Mouse (Mus musculus) MEL (cell line): ENCODE measurements around the gene Vwa3b. TPM values are rescaled to one million over a fixed set of nuclear protein-coding genes. Genes with fewer than 3 reads are reported as not detected.

Experiments used
- DNase-seq: peaks from one replicate; pipeline ENCODE4 v3.0.0; 2011; ENCODE audit warnings: low read depth, low spot score
- H3K27ac ChIP-seq: 2 replicates; pipeline ENCODE4 v1.5.1; 2012; ENCODE audit warnings: low read depth, mild to moderate bottlenecking, control low read depth, low read length, moderate library complexity; ENCODE audit not compliant: control insufficient read depth
- H3K27me3 ChIP-seq, 2 experiments: fragments of 150-350 bp in 1 of 2; sonication (generic) in 1 of 2; 2 replicates each; pipeline ENCODE4 v1.6.1; 2012; ENCODE audit warnings: low read length in 2 of 2, mild to moderate bottlenecking in 2 of 2, improper control_type of control experiment in 1 of 2, moderate library complexity in 1 of 2; ENCODE audit not compliant: insufficient read depth in 2 of 2, control insufficient read depth in 1 of 2
- H3K36me3 ChIP-seq, 2 experiments: 2 replicates each; pipeline ENCODE4 v1.6.1; 2012 to 2014; ENCODE audit warnings: low read length in 2 of 2, improper control_type of control experiment in 1 of 2, inconsistent platforms in 1 of 2, mild to moderate bottlenecking in 1 of 2; ENCODE audit not compliant: insufficient read depth in 2 of 2, control insufficient read depth in 1 of 2
- H3K4me1 ChIP-seq, 2 experiments: fragments of 150-350 bp in 1 of 2; sonication (generic) in 1 of 2; 2 replicates each; pipeline ENCODE4 v1.6.1; 2012; ENCODE audit warnings: low read length in 2 of 2, improper control_type of control experiment in 1 of 2, mild to moderate bottlenecking in 1 of 2; ENCODE audit not compliant: insufficient read depth in 2 of 2, control insufficient read depth in 1 of 2
- H3K4me3 ChIP-seq, 2 experiments: fragments of 150-350 bp in 1 of 2; sonication (generic) in 1 of 2; 2 replicates each; pipeline ENCODE4 v1.5.1; 2012; ENCODE audit warnings: low read depth in 2 of 2, low read length in 2 of 2, mild to moderate bottlenecking in 2 of 2, moderate library complexity in 2 of 2, control low read depth in 1 of 2, improper control_type of control experiment in 1 of 2; ENCODE audit not compliant: control insufficient read depth in 1 of 2, insufficient read depth in 1 of 2
- H3K79me2 ChIP-seq: 2 replicates; pipeline ENCODE4 v1.6.1; 2012; ENCODE audit warnings: mild to moderate bottlenecking, low read length, moderate library complexity; ENCODE audit not compliant: control insufficient read depth, poor library complexity, insufficient read depth
- H3K9ac ChIP-seq: 2 replicates; pipeline ENCODE4 v1.6.1; 2012; ENCODE audit warnings: low read depth, mild to moderate bottlenecking, control low read depth, low read length, moderate library complexity; ENCODE audit not compliant: control insufficient read depth, poor library complexity, severe bottlenecking
- H3K9me3 ChIP-seq: fragments of 150-350 bp; sonication (generic); replicated peaks from 2 replicates; pipeline ENCODE4 v1.6.1; 2012; ENCODE audit warnings: mild to moderate bottlenecking, low read length, improper control_type of control experiment, moderate library complexity; ENCODE audit not compliant: insufficient read depth
- BHLHE40 ChIP-seq: IDR thresholded peaks from 2 replicates; pipeline ENCODE4 v1.6.1; 2012; ENCODE audit warnings: low read depth, mild to moderate bottlenecking, inconsistent platforms, low read length, improper control_type of control experiment, borderline replicate concordance
- CHD2 ChIP-seq: IDR thresholded peaks from 2 replicates; pipeline ENCODE4 v1.6.1; 2011; ENCODE audit warnings: low read length, improper control_type of control experiment
- ELF1 ChIP-seq: IDR thresholded peaks from 2 replicates; pipeline ENCODE4 v1.6.1; 2014; ENCODE audit warnings: low read depth, mild to moderate bottlenecking, inconsistent platforms, low read length, improper control_type of control experiment, moderate library complexity
- ETS1 ChIP-seq: IDR thresholded peaks from 2 replicates; pipeline ENCODE4 v1.6.1; 2012; ENCODE audit warnings: low read depth, mild to moderate bottlenecking, inconsistent platforms, low read length, improper control_type of control experiment, moderate library complexity
- GABPA ChIP-seq: IDR thresholded peaks from 2 replicates; pipeline ENCODE4 v1.6.1; 2012; ENCODE audit warnings: low read depth, mild to moderate bottlenecking, inconsistent platforms, low read length, improper control_type of control experiment, moderate library complexity
- HCFC1 ChIP-seq: IDR thresholded peaks from 2 replicates; pipeline ENCODE4 v1.6.1; 2012; ENCODE audit warnings: low read depth, mild to moderate bottlenecking, inconsistent platforms, low read length, improper control_type of control experiment, moderate library complexity
- JUND ChIP-seq: IDR thresholded peaks from 2 replicates; pipeline ENCODE4 v1.6.1; 2011; ENCODE audit warnings: low read depth, mild to moderate bottlenecking, improper control_type of control experiment, low read length
- MAFK ChIP-seq: IDR thresholded peaks from 2 replicates; pipeline ENCODE4 v1.6.1; 2011; ENCODE audit warnings: low read depth, mild to moderate bottlenecking, low read length, improper control_type of control experiment, borderline replicate concordance
- MEF2A ChIP-seq: IDR thresholded peaks from 2 replicates; pipeline ENCODE4 v1.6.1; 2014; ENCODE audit warnings: low read depth, mild to moderate bottlenecking, inconsistent platforms, low read length, improper control_type of control experiment; ENCODE audit not compliant: poor library complexity, insufficient replicate concordance, severe bottlenecking; ENCODE audit errors: extremely low read depth
- MXI1 ChIP-seq: IDR thresholded peaks from 2 replicates; pipeline ENCODE4 v1.6.1; 2011; ENCODE audit warnings: mild to moderate bottlenecking, low read depth, low read length, improper control_type of control experiment
- MYB ChIP-seq: IDR thresholded peaks from 2 replicates; pipeline ENCODE4 v1.6.1; 2011; ENCODE audit warnings: mild to moderate bottlenecking, low read depth, low read length, improper control_type of control experiment
- MYC ChIP-seq: IDR thresholded peaks from 2 replicates; pipeline ENCODE4 v1.6.1; 2011; ENCODE audit warnings: low read depth, mild to moderate bottlenecking, low read length, improper control_type of control experiment, moderate library complexity
- NELFE ChIP-seq: IDR thresholded peaks from 2 replicates; pipeline ENCODE4 v1.6.1; 2011; ENCODE audit warnings: low read depth, low read length, improper control_type of control experiment
- POLR2AphosphoS2 ChIP-seq: IDR thresholded peaks from 2 replicates; pipeline ENCODE4 v1.6.1; 2011; ENCODE audit warnings: low read length, improper control_type of control experiment
- POLR2AphosphoS5 ChIP-seq: IDR thresholded peaks from 2 replicates; pipeline ENCODE4 v1.6.1; 2012; ENCODE audit warnings: low read depth, borderline replicate concordance, mild to moderate bottlenecking, inconsistent platforms, low read length, moderate library complexity, mixed read lengths
- RAD21 ChIP-seq: IDR thresholded peaks from 2 replicates; pipeline ENCODE4 v1.6.1; 2011; ENCODE audit warnings: mild to moderate bottlenecking, low read depth, low read length, improper control_type of control experiment
- RCOR1 ChIP-seq: IDR thresholded peaks from 2 replicates; pipeline ENCODE4 v1.6.1; 2012; ENCODE audit warnings: low read depth, mild to moderate bottlenecking, inconsistent platforms, low read length, improper control_type of control experiment
- TAL1 ChIP-seq: IDR thresholded peaks from 2 replicates; pipeline ENCODE4 v1.6.1; 2012; ENCODE audit warnings: mild to moderate bottlenecking, inconsistent platforms, low read length, moderate library complexity, mixed read lengths
- TBP ChIP-seq: IDR thresholded peaks from 2 replicates; pipeline ENCODE4 v1.8.0; 2011; ENCODE audit warnings: low read depth, low read length, improper control_type of control experiment
- TCF12 ChIP-seq: IDR thresholded peaks from 2 replicates; pipeline ENCODE4 v1.6.1; 2014; ENCODE audit warnings: low read depth, mild to moderate bottlenecking, inconsistent platforms, low read length, improper control_type of control experiment, moderate library complexity
- UBTF ChIP-seq: IDR thresholded peaks from 2 replicates; pipeline ENCODE4 v1.6.1; 2012; ENCODE audit warnings: low read depth, mild to moderate bottlenecking, inconsistent platforms, low read length, improper control_type of control experiment, moderate library complexity, borderline replicate concordance; ENCODE audit not compliant: insufficient read depth
- USF1 ChIP-seq: IDR thresholded peaks from 2 replicates; pipeline ENCODE4 v1.6.1; 2014; ENCODE audit warnings: low read depth, mild to moderate bottlenecking, inconsistent platforms, low read length, improper control_type of control experiment, moderate library complexity
- USF2 ChIP-seq, 2 experiments: IDR thresholded peaks; 2 replicates each; pipeline ENCODE4 v1.6.1; 2011 to 2012; ENCODE audit warnings: improper control_type of control experiment in 2 of 2, low read length in 2 of 2, borderline replicate concordance in 1 of 2, inconsistent platforms in 1 of 2, low read depth in 1 of 2, mild to moderate bottlenecking in 1 of 2; ENCODE audit not compliant: insufficient read depth in 1 of 2
- ZMIZ1 ChIP-seq: IDR thresholded peaks from 2 replicates; pipeline ENCODE4 v1.6.1; 2012; ENCODE audit warnings: low read depth, mild to moderate bottlenecking, inconsistent platforms, low read length, improper control_type of control experiment, moderate library complexity
- ZNF384 ChIP-seq: IDR thresholded peaks from 2 replicates; pipeline ENCODE4 v1.6.1; 2012; ENCODE audit warnings: low read depth, mild to moderate bottlenecking, inconsistent platforms, low read length, improper control_type of control experiment
- polyA plus RNA-seq, 2 experiments: library from polyadenylated mRNA; stranded (reverse) in 1 of 2; unstranded in 1 of 2; fragments of >175 nt in 1 of 2; fragments of >200 nt in 1 of 2; gene quantifications; 2 replicates each; pipeline versions ENCODE4 v1.2.1 to v1.2.4; 2012; ENCODE audit warnings: low replicate concordance in 2 of 2, low read depth in 1 of 2; ENCODE audit not compliant: insufficient read length in 2 of 2, insufficient read depth in 1 of 2, missing spikeins in 1 of 2
- total RNA-seq: library from RNA; depleted of rRNA; stranded (reverse); fragments of 300-350 nt; gene quantifications from 2 replicates; pipeline ENCODE4 v1.2.3, GENCODE M21; 2012

The Vwa3b gene
- total and polyA plus RNA-seq, 3 experiments, result not detected

GRCm38 (mm10) chr1:37085171-37085570 lies 58.8 kb downstream of the Vwa3b start:
- no peak for TF ChIP-seq USF1
- no peak for TF ChIP-seq MEF2A
- TF ChIP-seq NELFE, result no peak
- TF ChIP-seq TAL1, result no peak
- TF ChIP-seq ZMIZ1, result no peak
- no peak for TF ChIP-seq HCFC1
- TF ChIP-seq UBTF, result no peak
- TF ChIP-seq ZNF384, result no peak
- peaks cover 2 to 6% of the 10 kb centered on the region in 2 experiments; a peak in 3 of 4 replicates for H3K27me3 ChIP-seq
- no peaks in the 10 kb centered on the region for H3K36me3 ChIP-seq
- no peaks in the 10 kb centered on the region for H3K4me1 ChIP-seq
- no peak for DNase-seq
- H3K27ac ChIP-seq, result no peak overlapping the region
- H3K9me3 ChIP-seq, result no peaks in the 10 kb centered on the region
- no peaks in the 10 kb centered on the region for H3K79me2 ChIP-seq
- H3K9ac ChIP-seq, result no peak overlapping the region
- H3K4me3 ChIP-seq, result no peak overlapping the region

GRCm38 (mm10) chr1:37089191-37089590 lies 62.8 kb downstream of the Vwa3b start:
- TF ChIP-seq TCF12 (no peak), MYC (no peak), TAL1 (no peak), MAFK (no peak), MXI1 (no peak)
- no peak overlapping the region for H3K27ac ChIP-seq
- no peaks in the 10 kb centered on the region for H3K4me1 ChIP-seq
- no peak for DNase-seq
- no peaks in the 10 kb centered on the region for H3K79me2 ChIP-seq
- H3K4me3 ChIP-seq, result no peak overlapping the region
- no peaks in the 10 kb centered on the region for H3K9me3 ChIP-seq
- H3K9ac ChIP-seq, result no peak overlapping the region
- H3K27me3 ChIP-seq, result peaks cover 0 to 4% of the 10 kb centered on the region in 2 experiments; a peak in 2 of 4 replicates
- no peaks in the 10 kb centered on the region for H3K36me3 ChIP-seq

- H3K27ac ChIP-seq, result no peak overlapping the region
- no peak overlapping the region for H3K9ac ChIP-seq
- H3K4me3 ChIP-seq, result no peak overlapping the region
- H3K4me1 ChIP-seq, result no peaks in the 10 kb centered on the region
- no peak for TF ChIP-seq JUND
- TF ChIP-seq POLR2AphosphoS2, result no peak
- TF ChIP-seq RAD21, result no peak
- TF ChIP-seq ELF1, result no peak
- TF ChIP-seq USF2 (IDR thresholded peaks at IDR 0.05; ENCODE audit: borderline replicate concordance in 1 of 2, insufficient read depth in 1 of 2, low read depth in 1 of 2, low read length in 2 of 2), result no peak
- TF ChIP-seq CHD2, result no peak
- no peak for TF ChIP-seq ZNF384
- TF ChIP-seq NELFE, result no peak
- no peak for TF ChIP-seq TBP
- no peak for TF ChIP-seq ETS1
- TF ChIP-seq MYB, result no peak
- no peak for TF ChIP-seq ZMIZ1
- TF ChIP-seq GABPA, result no peak
- no peak for TF ChIP-seq POLR2AphosphoS5
- TF ChIP-seq RCOR1, result no peak
- no peak for TF ChIP-seq BHLHE40
- H3K27me3 ChIP-seq, result no peaks in the 10 kb centered on the region; a peak in 1 of 4 replicates
- H3K9me3 ChIP-seq, result no peaks in the 10 kb centered on the region
- H3K36me3 ChIP-seq, result no peaks in the 10 kb centered on the region
- H3K79me2 ChIP-seq, result no peaks in the 10 kb centered on the region
- no peak for DNase-seq
Observed at GRCm38 (mm10) chr1:37097382-37098093, 71.1 kb downstream of the Vwa3b start.
